Mouse (Mus musculus) kidney, postnatal 0 days (tissue): ENCODE measurements around the gene Dgcr2. TPM values are rescaled to one million over a fixed set of nuclear protein-coding genes. Genes with fewer than 3 reads are reported as not detected.

Experiments
- ATAC-seq: fragments of 200-750 bp; cut with Nextera tagmentation; replicated peaks from 2 replicates; pipeline ENCODE4 v1.8.0; 2017; ENCODE audit warnings: low read depth, moderate number of reproducible peaks, moderate TSS enrichment, moderate library complexity; ENCODE audit not compliant: low FRiP score
- DNase-seq: peaks from one replicate; pipeline ENCODE4 v3.0.0-alpha.2; 2016; ENCODE audit warnings: low spot score
- H3K27ac ChIP-seq: fragments of 300-500 bp; sonication (generic); 2 replicates; pipeline ENCODE4 v1.5.1; 2014; ENCODE audit warnings: mild to moderate bottlenecking
- H3K27me3 ChIP-seq: fragments of 300-500 bp; sonication (generic); 2 replicates; pipeline ENCODE4 v1.6.1; 2014; ENCODE audit warnings: low read length, mixed read lengths; ENCODE audit not compliant: insufficient read depth
- H3K36me3 ChIP-seq: fragments of 300-500 bp; sonication (generic); 2 replicates; pipeline ENCODE4 v1.6.1; 2014; ENCODE audit warnings: low read length, mixed read lengths; ENCODE audit not compliant: insufficient read depth
- H3K4me1 ChIP-seq: fragments of 300-500 bp; sonication (generic); replicated peaks from 2 replicates; pipeline ENCODE4 v1.6.1; 2014; ENCODE audit warnings: antibody characterized with exemption, low read length, mixed read lengths; ENCODE audit not compliant: insufficient read depth
- H3K4me2 ChIP-seq: fragments of 300-500 bp; sonication (generic); 2 replicates; pipeline ENCODE4 v1.6.1; 2014; ENCODE audit warnings: mild to moderate bottlenecking, low read length, moderate library complexity, mixed read lengths
- H3K4me3 ChIP-seq: fragments of 300-500 bp; sonication (generic); replicated peaks from 2 replicates; pipeline ENCODE4 v1.5.1; 2014; ENCODE audit warnings: low read depth, low read length
- H3K9ac ChIP-seq: fragments of 300-500 bp; sonication (generic); 2 replicates; pipeline ENCODE4 v1.6.1; 2014; ENCODE audit warnings: low read depth, low read length
- H3K9me3 ChIP-seq: fragments of 300-500 bp; sonication (generic); replicated peaks from 2 replicates; pipeline ENCODE4 v1.6.1; 2016; ENCODE audit warnings: low read length, inconsistent platforms, mixed read lengths
- CTCF ChIP-seq: IDR thresholded peaks from 2 replicates; pipeline ENCODE4 v1.5.1; 2016; ENCODE audit warnings: antibody characterized with exemption, low read depth, mild to moderate bottlenecking, moderate library complexity
- WGBS: fragments of 180-500 bp; shearing (Covaris S2); extraction: QIAGEN DNeasy Blood & Tissue Kit; methylation state at CpG from one replicate; pipeline ENCODE4 v1.1.7; 2014; 5-methylcytosine and 5-hydroxymethylcytosine counted together
- polyA plus RNA-seq: library from polyadenylated mRNA; unstranded; fragments of >200 nt; fragmentation: Nextera tagmentation; extraction: Ambion mirVana; gene quantifications from 2 replicates; pipeline ENCODE4 v1.2.1, GENCODE M21; 2015

The Dgcr2 gene
- polyA plus RNA-seq, 1 experiment from 2014 or later, result 57.8 TPM

GRCm38 (mm10) chr16:17848431-17848830, 49.9 kb downstream of the Dgcr2 start:
- no peaks in the 10 kb centered on the region for H3K4me1 ChIP-seq
- ATAC-seq, result no peak
- TF ChIP-seq CTCF, result no peak
- WGBS, result 93% methylated on average over 6 of the region's 6 CpGs
- no peaks in the 10 kb centered on the region for H3K27me3 ChIP-seq
- peaks cover 85% of the 10 kb centered on the region for H3K36me3 ChIP-seq
- no peak overlapping the region for H3K4me3 ChIP-seq
- no peak overlapping the region for H3K27ac ChIP-seq
- no peak for DNase-seq
- H3K9ac ChIP-seq, result no peak overlapping the region
- no peak overlapping the region for H3K4me2 ChIP-seq
- H3K9me3 ChIP-seq, result no peaks in the 10 kb centered on the region

GRCm38 (mm10) chr16:17843701-17844365, 54.5 kb downstream of the Dgcr2 start:
- ATAC-seq, result no peak
- no peak overlapping the region for H3K4me3 ChIP-seq
- no peak for DNase-seq
- no peak overlapping the region for H3K27ac ChIP-seq
- no peaks in the 10 kb centered on the region for H3K4me1 ChIP-seq
- TF ChIP-seq CTCF, result no peak
- no peaks in the 10 kb centered on the region for H3K9me3 ChIP-seq
- no peaks in the 10 kb centered on the region for H3K27me3 ChIP-seq
- 84% methylated on average over 10 of the region's 10 CpGs for WGBS
- no peak overlapping the region for H3K9ac ChIP-seq
- peaks cover 75% of the 10 kb centered on the region for H3K36me3 ChIP-seq
- H3K4me2 ChIP-seq, result no peak overlapping the region

- Histone ChIP-seq H3K36me3 (peaks cover 65% of the 10 kb centered on the region), H3K4me1 (no peaks in the 10 kb centered on the region), H3K4me3 (no peak overlapping the region), H3K9me3 (no peaks in the 10 kb centered on the region), H3K27ac (no peak overlapping the region), H3K27me3 (no peaks in the 10 kb centered on the region), H3K4me2 (no peak overlapping the region), H3K9ac (no peak overlapping the region)
- DNase-seq, result no peak
- TF ChIP-seq CTCF, result no peak
- no peak for ATAC-seq
- 91% methylated on average over 7 of the region's 7 CpGs for WGBS
Observed at GRCm38 (mm10) chr16:17842437-17842836, 55.9 kb downstream of the Dgcr2 start.

GRCm38 (mm10) chr16:17839976-17840375, 58.4 kb downstream of the Dgcr2 start:
- DNase-seq, result no peak

GRCm38 (mm10) chr16:17838051-17838450, 60.3 kb downstream of the Dgcr2 start, which contains the start of gene Car15:
TSS of gene Car15 (minus strand) at chr16:17838364.
- H3K4me2 ChIP-seq, result no peak within 1 kb of the TSS
- H3K9me3 ChIP-seq, result no peaks in the 10 kb centered on the region
- WGBS, result 78% methylated on average over 6 of the region's 6 CpGs
- no peak for TF ChIP-seq CTCF
- H3K4me3 ChIP-seq, result no peak within 1 kb of the TSS
- H3K36me3 ChIP-seq, result peaks cover 23% of the 10 kb centered on the region
- no peak within 1 kb of the TSS for H3K27ac ChIP-seq
- DNase-seq (no peak), ATAC-seq (no peak)
- H3K27me3 ChIP-seq, result peaks cover 25% of the 10 kb centered on the region
- no peaks in the 10 kb centered on the region; the same call in 1 of the 2 replicates for H3K4me1 ChIP-seq
- no peak within 1 kb of the TSS for H3K9ac ChIP-seq

More at GRCm38 (mm10) chr16:17839976-17840375, 58.4 kb downstream of the Dgcr2 start:
- Histone ChIP-seq H3K27me3 (peaks cover 7% of the 10 kb centered on the region; the same call in 1 of the 2 replicates), H3K4me2 (no peak overlapping the region), H3K9ac (no peak overlapping the region), H3K27ac (no peak overlapping the region), H3K4me3 (no peak overlapping the region), H3K4me1 (no peaks in the 10 kb centered on the region), H3K36me3 (peaks cover 41% of the 10 kb centered on the region), H3K9me3 (no peaks in the 10 kb centered on the region)
- ATAC-seq, result no peak
- TF ChIP-seq CTCF, result no peak
- 76% methylated on average over 4 of the region's 4 CpGs for WGBS

GRCm38 (mm10) chr16:17835481-17835880, 62.9 kb downstream of the Dgcr2 start:
- WGBS, result 51% methylated on average over 13 of the region's 13 CpGs

More at GRCm38 (mm10) chr16:17835481-17835880, 62.9 kb downstream of the Dgcr2 start:
- Histone ChIP-seq H3K9ac (no peak overlapping the region), H3K9me3 (no peaks in the 10 kb centered on the region), H3K4me3 (no peak overlapping the region), H3K4me2 (no peak overlapping the region), H3K4me1 (peaks cover 3% of the 10 kb centered on the region; the same call in 1 of the 2 replicates), H3K27me3 (peaks cover 45% of the 10 kb centered on the region), H3K36me3 (0 out of 2 replicates have a peak, but pooled peaks cover under 1% of the 10 kb centered on the region), H3K27ac (no peak overlapping the region)
- TF ChIP-seq CTCF, result no peak
- no peak for DNase-seq
- no peak for ATAC-seq
